Mouse (Mus musculus) cortical plate, adult 2 months (tissue): ENCODE results near the gene Igsf3.

ENCODE experiments used
- CTCF ChIP-seq: fragments of 200-500 bp; IDR thresholded peaks from 2 replicates; pipeline ENCODE4 v1.5.1; 2011; ENCODE audit warnings: mild to moderate bottlenecking, control low read depth, low read length; ENCODE audit not compliant: insufficient read depth; ENCODE audit errors: extremely low read depth
- POLR2A ChIP-seq: fragments of 200-500 bp; IDR thresholded peaks from 2 replicates; pipeline ENCODE4 v1.6.1; 2011; ENCODE audit warnings: mild to moderate bottlenecking, low read length, control low read depth; ENCODE audit not compliant: insufficient read depth; ENCODE audit errors: extremely low read depth

GRCm38 (mm10) chr3:101461046-101461445 lies 84.2 kb downstream of the Igsf3 start:
- TF ChIP-seq CTCF = 0 out of 2 replicates have a peak, but pooled peaks have one; percentile 6
- no peak for TF ChIP-seq POLR2A
